Mouse (Mus musculus): ENCODE results near the gene Cdkn2d.

The Cdkn2d gene

DNA sequence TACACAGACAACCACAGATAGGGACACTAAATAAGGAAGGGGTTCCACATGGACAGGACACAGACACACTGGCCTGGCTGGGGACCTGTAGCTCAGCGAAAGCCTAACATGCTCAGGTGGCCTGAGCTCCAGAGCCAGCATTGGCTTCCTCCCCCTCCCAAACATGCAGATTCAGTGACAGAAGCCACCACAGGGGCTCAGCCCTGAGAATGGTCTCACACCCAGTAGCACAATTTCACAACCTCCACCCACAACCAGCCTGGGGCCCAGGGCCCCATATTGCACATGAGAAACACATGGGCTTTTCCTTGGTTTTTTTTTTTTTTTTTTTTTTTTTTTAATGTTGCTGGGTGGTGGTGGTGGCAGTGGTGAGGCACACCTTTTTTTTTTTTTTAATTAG is 44.9 kb downstream of the Cdkn2d start:
- in situ Hi-C loops (cut with MseI, MboI), result no loop called here

DNA sequence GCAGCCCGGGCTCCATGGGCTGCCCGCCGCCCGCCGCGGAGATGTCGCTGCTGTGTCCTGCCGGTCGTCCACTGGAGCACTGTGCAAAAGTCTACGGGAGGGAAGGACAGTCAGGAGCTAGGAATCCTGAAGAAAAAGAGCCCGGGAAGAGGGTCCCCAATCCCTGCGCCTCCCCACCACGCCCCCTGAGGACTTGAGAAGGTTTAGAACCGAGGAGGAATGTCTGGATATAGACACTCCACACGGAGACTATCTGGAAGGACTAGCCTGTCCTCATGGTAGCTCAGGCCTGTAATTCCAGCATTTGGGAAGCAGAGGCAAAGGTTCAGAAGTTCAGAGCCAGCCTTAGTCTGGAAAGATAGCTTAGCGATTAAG is 46.1 kb downstream of the Cdkn2d start:
- in situ Hi-C loops (cut with MseI, MboI), result no loop called here

DNA sequence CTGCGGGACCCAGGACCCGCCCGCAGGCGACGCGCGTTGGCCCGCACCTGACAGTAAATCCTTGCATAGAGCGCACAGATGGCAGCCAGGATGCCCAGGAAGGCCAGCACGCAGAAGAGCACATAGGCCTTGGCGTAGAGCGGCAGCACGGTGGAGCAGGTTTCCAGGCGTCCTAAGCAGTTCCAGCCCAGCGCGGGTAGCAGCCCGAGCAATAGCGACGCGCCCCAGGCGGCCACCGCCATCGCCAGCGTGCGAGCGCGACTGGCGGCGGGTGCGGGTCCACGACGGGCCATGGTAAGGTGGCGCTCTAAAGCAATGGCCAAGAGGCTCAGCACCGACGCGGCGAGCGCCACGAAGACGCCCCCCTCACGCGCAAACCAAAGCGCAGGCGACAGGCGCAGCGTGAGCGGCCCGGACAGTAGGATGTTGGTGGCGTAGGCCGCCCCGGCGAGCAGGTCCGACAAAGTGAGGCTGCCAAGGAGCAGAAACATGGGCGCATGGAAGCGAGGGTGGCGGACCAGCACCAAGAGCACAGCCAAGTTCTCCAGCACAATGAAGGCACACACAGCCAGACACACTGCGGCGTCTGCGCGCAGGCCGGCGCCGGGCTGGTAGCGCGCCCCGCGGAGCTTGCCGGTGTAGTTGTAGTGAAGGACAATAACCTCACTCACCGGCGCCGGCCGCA is 46.6 kb downstream of the Cdkn2d start:
- in situ Hi-C loops (cut with MseI, MboI), result no loop called here

GRCm38 (mm10) chr9:21243826-21244427 is 47.3 kb downstream of the Cdkn2d start:
- in situ Hi-C loops (cut with MseI, MboI), result no loop called here

DNA sequence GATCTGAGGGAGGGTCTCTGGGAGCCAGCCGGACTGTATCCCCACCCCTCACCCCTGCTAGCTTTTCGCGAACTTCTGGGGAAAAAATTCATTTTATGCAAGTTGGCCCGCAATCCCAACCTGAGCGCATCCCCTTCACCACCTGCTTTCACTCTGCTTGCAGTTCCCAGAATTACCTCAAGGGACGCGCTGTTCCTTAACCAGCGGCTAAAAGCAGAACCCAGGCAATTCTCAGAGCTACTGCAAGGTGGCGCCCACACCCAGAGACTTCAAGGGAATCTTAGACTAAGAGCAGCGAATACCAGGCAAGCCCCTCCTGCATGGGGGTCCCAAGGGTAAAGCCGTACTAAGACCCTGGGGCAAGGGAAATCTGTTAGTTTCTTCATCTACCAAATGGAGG is 49.9 kb downstream of the Cdkn2d start:
- in situ Hi-C loops (cut with MseI, MboI), result no loop called here

DNA sequence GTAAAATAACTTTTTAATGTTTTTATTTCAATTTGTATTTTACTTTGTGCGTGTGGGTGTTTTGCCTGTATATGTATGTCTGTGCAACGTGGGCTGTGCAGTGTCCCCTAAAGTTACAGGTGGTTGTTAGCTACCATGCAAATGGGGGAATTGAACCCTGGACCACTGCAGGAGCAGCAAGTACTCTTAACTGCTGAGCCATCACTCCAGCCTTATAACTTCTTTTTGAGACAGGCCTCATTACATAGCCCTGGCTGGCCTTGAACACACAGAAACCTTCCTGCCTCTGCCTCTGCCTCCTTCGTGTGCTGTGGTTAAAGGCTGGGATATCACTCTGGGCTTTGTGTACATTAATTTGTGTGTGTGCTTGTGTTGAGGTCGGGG is 51.8 kb downstream of the Cdkn2d start:
- in situ Hi-C loops (cut with MseI, MboI), result no loop called here

- in situ Hi-C loops (cut with MseI, MboI), result no loop called here
Measured at GRCm38 (mm10) chr9:21238733-21239464, 52.3 kb downstream of the Cdkn2d start, which contains the start of gene Keap1. Keap1 (minus strand) TSS chr9:21239361.
